Mouse (Mus musculus) kidney, adult 11 months (tissue): Measurements from ENCODE around the gene Msx1.
A peak's percentile ranks its signal among the peaks of the same experiment; 100 is the strongest.
"Not testable (repeated sequence)": the region's sequence is repeated elsewhere in the genome, so short reads cannot be mapped to it uniquely, and the experiment has no call there.

Source experiments
- DNase-seq: peaks from one replicate; pipeline ENCODE4 v3.0.0; 2022

Msx1 gene

DNA sequence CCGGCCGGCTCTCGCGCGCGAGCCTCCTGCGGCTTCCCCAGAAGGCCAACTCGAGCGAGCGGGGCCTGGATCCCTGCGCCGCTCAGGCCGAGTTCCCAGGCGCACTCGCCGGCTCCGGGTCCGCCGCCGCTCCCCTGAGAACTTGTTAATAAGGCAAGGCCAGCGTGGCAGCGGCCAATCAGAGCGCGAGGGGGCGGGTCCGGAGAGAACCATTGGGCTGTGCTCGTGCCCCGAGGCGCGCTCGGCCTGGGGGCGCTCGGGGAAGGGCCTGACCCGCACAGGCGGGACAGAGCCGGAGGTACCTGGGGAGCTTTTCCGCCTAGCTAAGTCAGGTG lies at the start of gene Msx1:
Gene Msx1 (minus strand): TSS at position 123 of the 335 bp plus-strand sequence.
- DNase-seq = peak; percentile 69

- DNase-seq = no peak
Measured at GRCm38 (mm10) chr5:37865471-37865870, 41.1 kb upstream of the Msx1 start.

DNA sequence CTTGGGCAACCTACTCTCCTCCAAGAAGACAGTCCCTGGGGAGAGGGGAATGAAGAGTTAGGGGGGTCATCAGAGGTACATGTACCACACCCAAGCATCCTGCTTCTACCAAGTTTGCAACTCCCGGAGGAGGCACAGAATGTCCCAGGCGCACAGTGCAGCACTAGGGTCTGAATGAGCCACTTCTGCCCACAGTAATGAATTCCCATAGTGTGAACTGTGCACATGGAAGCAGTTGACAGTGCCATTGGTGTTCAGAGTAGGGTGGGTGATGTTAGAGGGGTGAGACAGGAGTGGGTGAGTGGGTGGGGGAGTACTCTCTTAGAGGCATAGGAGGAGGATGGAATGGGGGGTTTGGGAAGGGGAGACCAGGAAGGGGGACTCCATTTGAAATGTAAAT lies 39.9 kb upstream of the Msx1 start:
- DNase-seq = no peak

DNA sequence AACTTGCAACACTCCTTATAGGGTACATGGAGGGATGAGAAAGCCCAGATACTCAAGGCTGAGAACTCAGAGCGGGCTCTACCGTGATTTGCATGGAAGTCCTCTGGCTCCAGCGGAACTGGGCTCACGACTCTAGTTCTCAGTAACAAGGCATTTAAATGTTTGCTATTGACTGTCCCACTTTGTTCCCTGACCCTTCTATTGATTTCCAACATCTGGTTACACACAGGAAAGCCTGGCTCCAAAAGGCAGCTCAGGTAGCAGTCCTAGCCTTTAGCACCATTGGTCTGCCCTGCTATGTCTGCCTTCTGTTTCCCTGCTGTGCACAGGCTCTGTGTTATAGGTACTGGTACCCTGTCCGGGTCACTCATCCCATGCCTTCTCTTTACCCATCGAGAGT lies 36.5 kb upstream of the Msx1 start:
- DNase-seq = no peak

- no peak for DNase-seq
Measured at GRCm38 (mm10) chr5:37860151-37860721, 35.9 kb upstream of the Msx1 start.

DNA sequence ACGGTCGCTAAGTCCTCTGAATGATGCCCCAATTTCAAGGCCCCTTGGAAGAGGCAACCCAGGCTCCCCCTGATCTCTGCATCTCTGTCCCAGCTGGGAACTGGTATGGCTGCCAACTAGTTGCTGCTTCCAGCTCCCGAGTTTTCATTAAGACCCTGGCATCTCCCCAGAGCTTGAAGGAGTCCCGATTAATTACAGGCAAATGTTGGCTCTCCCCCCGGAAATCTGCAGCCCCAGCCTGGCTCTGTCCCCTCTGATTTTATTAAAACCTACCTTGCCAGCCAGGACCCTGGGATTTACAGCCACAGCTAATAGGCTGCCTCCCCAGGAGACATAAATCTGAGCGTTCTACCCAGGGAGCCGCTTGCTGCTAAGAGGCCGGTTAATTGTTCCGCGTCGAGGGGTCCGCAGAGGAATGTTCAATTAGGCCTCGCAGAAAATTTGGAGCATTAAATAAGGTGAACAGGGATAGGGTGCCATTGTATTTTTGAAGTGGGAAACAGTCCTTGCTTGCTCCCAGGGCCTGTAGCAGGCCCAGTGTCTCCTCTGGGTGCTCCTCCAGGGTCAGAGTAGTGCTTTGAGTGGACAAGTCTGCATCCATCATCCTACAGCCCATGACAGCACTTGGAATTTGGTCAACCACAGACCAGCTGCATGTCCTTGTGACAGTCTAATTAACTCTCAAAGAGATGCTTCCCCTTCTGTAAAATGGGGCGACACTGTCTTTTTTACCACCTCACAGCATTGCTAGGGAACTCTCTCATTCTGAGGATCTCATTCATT lies 33.6 kb upstream of the Msx1 start:
- DNase-seq = no peak

- DNase-seq = no peak
Measured at GRCm38 (mm10) chr5:37856057-37856456, 31.7 kb upstream of the Msx1 start.

DNA sequence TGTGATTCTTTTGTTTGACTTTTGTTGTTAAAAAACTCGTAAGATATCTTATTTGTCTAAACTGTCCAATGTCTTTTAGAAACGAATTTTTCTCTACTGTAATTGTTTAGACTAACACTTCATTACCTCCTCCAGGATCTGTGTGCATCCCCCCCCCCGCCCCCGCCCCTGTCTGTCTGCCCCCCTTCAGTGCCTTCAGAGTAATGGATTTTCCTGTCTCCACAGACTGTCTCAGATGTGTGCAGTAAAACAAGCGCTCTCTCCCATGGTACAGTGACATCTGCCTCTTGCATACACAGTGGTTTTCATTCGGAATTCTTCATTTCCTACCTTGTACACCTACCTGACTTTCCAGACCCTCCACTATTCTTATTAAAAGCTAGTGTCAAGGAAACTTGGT lies 29.9 kb upstream of the Msx1 start:
- no peak for DNase-seq

GRCm38 (mm10) chr5:37851305-37851982 lies 27.1 kb upstream of the Msx1 start:
- DNase-seq = no peak

DNA sequence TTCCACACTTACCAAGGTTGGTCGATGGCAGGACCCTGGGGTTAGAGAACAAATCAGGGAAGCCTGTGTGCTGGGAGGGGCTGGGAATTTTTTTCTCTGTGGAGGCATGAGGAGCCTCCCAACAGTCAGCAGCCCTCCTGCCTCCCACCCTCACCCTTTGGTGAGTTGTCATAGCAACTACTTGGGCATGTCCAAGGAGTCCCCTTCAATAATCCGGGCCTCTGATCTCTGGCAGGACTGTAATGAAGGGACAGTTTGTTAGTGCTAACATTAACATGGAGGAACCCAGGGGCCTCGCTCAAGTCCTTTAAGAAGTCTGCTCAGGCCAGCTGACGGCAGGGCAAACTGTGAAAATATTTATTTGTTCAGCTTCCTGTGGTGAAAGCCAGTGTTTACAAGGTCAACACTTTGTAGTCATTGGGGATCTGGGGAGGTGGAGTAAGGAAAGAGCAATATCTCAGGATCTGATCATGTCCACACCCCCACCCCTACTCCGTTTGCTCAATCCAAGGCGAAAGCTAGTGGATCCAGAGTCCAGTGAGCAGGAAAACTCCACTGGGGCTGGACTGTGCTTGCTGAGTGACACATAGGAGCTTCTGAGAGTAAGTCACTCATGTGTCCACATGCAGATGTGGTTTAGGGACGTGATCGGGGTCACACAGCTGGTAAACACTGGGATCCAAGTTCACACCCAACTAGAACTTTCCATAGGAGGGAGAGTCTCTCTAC lies 24.8 kb upstream of the Msx1 start:
- no peak for DNase-seq

- DNase-seq = no peak
Measured at GRCm38 (mm10) chr5:37836267-37836646, 11.9 kb upstream of the Msx1 start.

GRCm38 (mm10) chr5:37835590-37836266 lies 11.3 kb upstream of the Msx1 start:
- DNase-seq = no peak

GRCm38 (mm10) chr5:37832766-37833165 lies 8.4 kb upstream of the Msx1 start:
- no peak for DNase-seq

DNA sequence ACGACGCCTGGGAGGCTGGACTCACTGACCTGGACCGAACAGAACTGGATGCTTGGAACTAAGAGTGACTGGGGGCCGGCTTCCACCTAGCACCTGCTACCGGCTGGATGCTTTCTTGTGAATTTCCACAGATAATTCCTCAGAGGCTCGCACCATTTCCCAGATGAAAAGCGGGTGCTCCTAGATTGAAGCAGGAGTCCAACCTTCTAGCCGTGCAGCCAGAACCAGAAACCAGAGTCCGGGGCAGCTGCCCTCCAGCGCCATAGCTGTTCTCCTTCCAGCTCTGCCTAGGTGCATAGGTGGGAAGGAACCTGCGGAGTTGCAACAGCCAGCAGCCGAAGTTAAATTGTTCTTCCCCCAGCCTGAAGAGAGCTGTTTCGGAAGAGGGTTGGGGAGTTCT lies 7.6 kb upstream of the Msx1 start:
- no peak for DNase-seq

GRCm38 (mm10) chr5:37830436-37830835 lies 6.1 kb upstream of the Msx1 start:
- DNase-seq = not testable (repeated sequence)

- no peak for DNase-seq
Measured at GRCm38 (mm10) chr5:37829926-37830325, 5.5 kb upstream of the Msx1 start.

- no peak for DNase-seq
Measured at GRCm38 (mm10) chr5:37829296-37829670, 4.9 kb upstream of the Msx1 start.

DNA sequence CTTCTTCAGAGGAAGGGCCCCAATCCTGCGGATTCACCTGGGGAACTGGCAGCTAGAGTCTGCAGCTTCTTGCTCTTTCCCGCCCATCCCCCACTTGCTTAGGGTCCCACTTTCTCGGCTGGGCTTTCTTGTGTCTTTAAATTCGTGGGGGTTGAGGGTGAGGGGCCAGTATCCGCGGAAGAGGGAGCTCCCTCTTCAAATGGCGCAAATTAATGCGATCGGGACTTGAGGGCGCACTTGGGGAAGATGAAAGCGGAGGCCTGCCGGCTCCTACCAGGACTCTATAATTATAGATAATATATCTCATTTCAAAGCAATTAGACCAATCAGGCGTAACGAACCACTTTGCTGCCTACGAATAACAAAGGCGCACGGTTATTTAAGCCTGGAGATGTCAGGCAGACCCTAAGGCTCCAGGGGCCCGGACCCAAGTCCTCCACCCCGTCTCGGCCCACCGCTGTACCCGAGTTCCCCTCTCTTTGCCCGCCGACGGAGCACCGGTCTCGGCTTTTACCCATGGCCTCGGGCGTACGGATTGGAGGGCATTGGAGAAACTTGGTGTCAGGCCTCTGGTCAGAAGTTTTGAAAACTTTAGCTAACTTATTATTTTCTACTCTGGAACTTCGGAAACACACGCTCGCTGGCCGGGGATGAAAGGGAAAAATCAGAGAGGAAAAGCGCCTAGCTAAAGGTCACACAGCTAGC lies 4.4 kb upstream of the Msx1 start:
- DNase-seq = no peak

DNA sequence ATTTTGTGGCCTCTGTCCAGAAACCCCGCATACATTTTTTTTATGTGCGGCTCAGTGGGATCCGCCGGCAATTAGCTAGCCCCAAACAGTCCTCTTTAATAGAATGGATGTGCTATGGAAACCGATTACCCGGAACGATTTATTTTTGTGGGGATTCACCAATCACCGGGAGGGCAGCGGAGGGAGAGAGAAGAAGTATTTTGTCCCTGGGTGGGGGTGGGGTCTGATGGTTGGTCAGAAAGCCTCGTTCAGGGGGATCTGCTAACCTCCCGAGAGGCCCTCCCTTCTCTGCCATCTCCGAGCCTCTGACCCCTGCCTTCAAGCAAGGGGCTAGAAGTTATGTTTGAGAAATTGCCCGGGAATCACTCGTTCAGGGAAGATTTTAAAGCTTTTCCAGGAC lies 3.6 kb upstream of the Msx1 start:
- no peak for DNase-seq

GRCm38 (mm10) chr5:37827626-37827950 lies 3.2 kb upstream of the Msx1 start:
- DNase-seq = no peak

DNA sequence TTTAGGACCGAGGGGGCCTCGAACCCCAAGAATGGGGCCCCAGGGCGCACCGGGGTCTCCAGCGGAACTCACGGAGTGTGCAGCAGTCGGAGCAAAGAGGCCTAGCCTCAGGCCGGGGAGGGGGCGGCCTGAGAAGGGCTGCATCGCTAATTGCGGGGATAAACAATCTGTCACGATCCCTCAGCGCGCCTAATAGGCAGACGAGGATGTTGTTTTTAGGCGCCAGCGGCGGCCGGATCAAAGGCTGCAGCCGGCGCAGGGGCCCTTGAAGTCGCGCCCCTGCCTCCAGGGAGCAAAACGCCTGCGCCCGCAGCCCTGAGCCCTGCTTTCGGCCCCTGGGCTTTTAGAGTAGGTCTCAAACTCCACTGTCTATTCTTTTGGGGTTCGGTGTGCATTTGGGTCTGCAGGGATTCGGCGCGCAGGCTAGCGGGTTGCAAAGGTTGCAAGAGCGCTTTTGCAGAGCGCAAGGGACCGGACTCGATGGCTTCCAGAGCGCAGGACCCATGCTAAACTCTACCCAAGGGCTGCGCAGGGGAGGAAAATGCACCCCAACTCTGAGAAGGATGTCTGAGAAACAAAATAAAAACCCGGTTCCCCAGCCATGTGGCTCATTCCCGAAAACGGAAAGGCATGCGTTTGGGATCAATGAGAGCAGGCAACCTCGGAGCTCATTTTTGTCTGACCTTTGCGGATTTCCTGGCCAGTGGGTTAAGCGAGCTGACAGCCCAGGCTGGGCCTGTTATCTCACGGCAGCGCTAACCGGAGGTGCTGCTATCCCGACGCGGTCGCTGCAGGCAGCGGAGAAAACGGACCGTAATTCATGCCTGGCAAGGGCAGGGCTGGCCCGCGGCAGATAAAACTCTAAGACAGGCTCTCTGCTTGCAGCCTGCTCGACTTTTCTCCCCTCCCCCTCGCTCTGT lies 2.6 kb upstream of the Msx1 start:
- no peak for DNase-seq
